Mouse (Mus musculus): ENCODE measurements around the gene Slc22a5. TPM values are rescaled to one million over a fixed set of nuclear protein-coding genes. Genes with fewer than 3 reads are reported as not detected.

The Slc22a5 gene
- polyA plus RNA-seq, 1 experiment from 2014 or later: 2.6 TPM

- H3K9ac ChIP-seq (ENCODE audit: low read depth, low read length): no peak overlapping the region
- H3K36me3 ChIP-seq (ENCODE audit: control insufficient read depth, insufficient read depth): no peaks in the 10 kb centered on the region
- no peaks in the 10 kb centered on the region for H3K9me3 ChIP-seq (replicated peaks; ENCODE audit: control insufficient read depth, low read length)
- no peak overlapping the region for H3K27ac ChIP-seq (ENCODE audit: low read length)
- H3K27me3 ChIP-seq (ENCODE audit: control insufficient read depth, insufficient read depth, low read depth, low read length): no peaks in the 10 kb centered on the region
- no peaks in the 10 kb centered on the region for H3K4me1 ChIP-seq (ENCODE audit: control insufficient read depth, low read depth, low read length)
- H3K4me2 ChIP-seq (ENCODE audit: low read depth, low read length): no peak overlapping the region
- no peak overlapping the region for H3K4me3 ChIP-seq (ENCODE audit: low read depth, low read length)
- no peak for ATAC-seq (ENCODE audit: low read depth)
- WGBS (ENCODE audit: insufficient replicate concordance): 77% methylated on average over 5 of the region's 5 CpGs
Observed at GRCm38 (mm10) chr11:53837731-53838130, 53.7 kb downstream of the Slc22a5 start.

GRCm38 (mm10) chr11:53835379-53836010 lies 56.0 kb downstream of the Slc22a5 start:
- no peak for ATAC-seq (ENCODE audit: low read depth)

GRCm38 (mm10) chr11:53825409-53825808 lies 66.1 kb downstream of the Slc22a5 start:
- Histone ChIP-seq H3K9me3 (replicated peaks; ENCODE audit: control insufficient read depth, low read length) (peaks cover 3% of the 10 kb centered on the region), H3K4me3 (ENCODE audit: low read depth, low read length) (no peak overlapping the region), H3K4me2 (ENCODE audit: low read depth, low read length) (no peak overlapping the region), H3K36me3 (ENCODE audit: control insufficient read depth, insufficient read depth) (no peaks in the 10 kb centered on the region), H3K4me1 (ENCODE audit: control insufficient read depth, low read depth, low read length) (no peaks in the 10 kb centered on the region), H3K27me3 (ENCODE audit: control insufficient read depth, insufficient read depth, low read depth, low read length) (no peaks in the 10 kb centered on the region), H3K9ac (ENCODE audit: low read depth, low read length) (no peak overlapping the region), H3K27ac (ENCODE audit: low read length) (no peak overlapping the region)
- ATAC-seq (ENCODE audit: low read depth): no peak
- 42% methylated on average over 4 of the region's 4 CpGs for WGBS (ENCODE audit: insufficient replicate concordance)

More at GRCm38 (mm10) chr11:53835379-53836010, 56.0 kb downstream of the Slc22a5 start:
- no peak overlapping the region for H3K4me2 ChIP-seq (ENCODE audit: low read depth, low read length)
- no peaks in the 10 kb centered on the region for H3K4me1 ChIP-seq (ENCODE audit: control insufficient read depth, low read depth, low read length)
- no peaks in the 10 kb centered on the region for H3K36me3 ChIP-seq (ENCODE audit: control insufficient read depth, insufficient read depth)
- no peaks in the 10 kb centered on the region for H3K27me3 ChIP-seq (ENCODE audit: control insufficient read depth, insufficient read depth, low read depth, low read length)
- H3K4me3 ChIP-seq (ENCODE audit: low read depth, low read length): no peak overlapping the region
- no peaks in the 10 kb centered on the region for H3K9me3 ChIP-seq (replicated peaks; ENCODE audit: control insufficient read depth, low read length)
- H3K27ac ChIP-seq (ENCODE audit: low read length): no peak overlapping the region
- WGBS (ENCODE audit: insufficient replicate concordance): 18% methylated on average over 4 of the region's 4 CpGs
- H3K9ac ChIP-seq (ENCODE audit: low read depth, low read length): no peak overlapping the region

GRCm38 (mm10) chr11:53821945-53822338 lies 69.5 kb downstream of the Slc22a5 start:
- Histone ChIP-seq H3K4me2 (ENCODE audit: low read depth, low read length) (no peak overlapping the region), H3K4me1 (ENCODE audit: control insufficient read depth, low read depth, low read length) (no peaks in the 10 kb centered on the region), H3K4me3 (ENCODE audit: low read depth, low read length) (no peak overlapping the region), H3K36me3 (ENCODE audit: control insufficient read depth, insufficient read depth) (no peaks in the 10 kb centered on the region), H3K27me3 (ENCODE audit: control insufficient read depth, insufficient read depth, low read depth, low read length) (no peaks in the 10 kb centered on the region), H3K9ac (ENCODE audit: low read depth, low read length) (no peak overlapping the region), H3K27ac (ENCODE audit: low read length) (no peak overlapping the region), H3K9me3 (replicated peaks; ENCODE audit: control insufficient read depth, low read length) (no peaks in the 10 kb centered on the region)
- 68% methylated on average over 3 of the region's 3 CpGs for WGBS (ENCODE audit: insufficient replicate concordance)
- no peak for ATAC-seq (ENCODE audit: low read depth)

DNA sequence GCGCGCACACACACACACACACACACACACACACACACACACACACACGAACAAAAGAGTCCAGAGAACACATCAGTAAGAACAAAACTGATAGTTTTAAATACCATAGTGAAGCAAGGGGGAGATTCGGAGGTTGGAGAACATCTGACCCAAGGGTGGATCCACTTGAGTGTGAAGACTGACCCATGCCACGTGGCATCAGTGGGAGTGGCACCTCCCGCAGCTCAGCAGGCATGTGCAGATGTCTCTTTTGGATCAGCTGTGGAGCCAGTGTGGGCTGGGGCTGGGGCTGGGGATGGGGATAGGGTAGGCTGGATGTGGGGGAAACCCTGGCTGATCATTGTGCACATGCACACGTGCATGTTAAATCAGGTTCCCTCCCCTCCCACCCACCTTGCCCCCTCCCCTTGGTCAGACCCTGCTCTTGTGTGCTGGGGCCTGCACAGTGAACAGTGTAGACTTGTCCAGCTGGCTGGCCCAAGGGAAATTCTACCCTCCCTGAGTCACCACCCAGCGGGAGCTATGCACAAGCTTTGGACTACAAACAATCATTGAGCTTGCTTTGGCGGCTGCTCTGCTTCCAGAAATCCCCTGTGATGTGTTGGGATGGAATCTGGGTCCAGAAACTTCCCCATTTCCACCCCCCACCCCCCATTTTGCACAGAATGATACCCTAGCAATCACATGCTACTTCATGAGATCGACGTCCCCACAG lies 70.1 kb downstream of the Slc22a5 start:
- H3K9me3 ChIP-seq (replicated peaks; ENCODE audit: control insufficient read depth, low read length): no peaks in the 10 kb centered on the region
- no peaks in the 10 kb centered on the region for H3K4me1 ChIP-seq (ENCODE audit: control insufficient read depth, low read depth, low read length)
- no peaks in the 10 kb centered on the region for H3K36me3 ChIP-seq (ENCODE audit: control insufficient read depth, insufficient read depth)
- H3K4me3 ChIP-seq (ENCODE audit: low read depth, low read length): no peak overlapping the region
- H3K4me2 ChIP-seq (ENCODE audit: low read depth, low read length): no peak overlapping the region
- H3K27ac ChIP-seq (ENCODE audit: low read length): no peak overlapping the region
- no peak overlapping the region for H3K9ac ChIP-seq (ENCODE audit: low read depth, low read length)
- ATAC-seq (ENCODE audit: low read depth): no peak
- 61% methylated on average over 11 of the region's 11 CpGs for WGBS (ENCODE audit: insufficient replicate concordance)
- H3K27me3 ChIP-seq (ENCODE audit: control insufficient read depth, insufficient read depth, low read depth, low read length): no peaks in the 10 kb centered on the region

GRCm38 (mm10) chr11:53820516-53821170 lies 70.8 kb downstream of the Slc22a5 start:
- Histone ChIP-seq H3K4me3 (ENCODE audit: low read depth, low read length) (no peak overlapping the region), H3K36me3 (ENCODE audit: control insufficient read depth, insufficient read depth) (no peaks in the 10 kb centered on the region), H3K9ac (ENCODE audit: low read depth, low read length) (no peak overlapping the region), H3K9me3 (replicated peaks; ENCODE audit: control insufficient read depth, low read length) (no peaks in the 10 kb centered on the region), H3K27ac (ENCODE audit: low read length) (no peak overlapping the region), H3K27me3 (ENCODE audit: control insufficient read depth, insufficient read depth, low read depth, low read length) (no peaks in the 10 kb centered on the region), H3K4me2 (ENCODE audit: low read depth, low read length) (no peak overlapping the region), H3K4me1 (ENCODE audit: control insufficient read depth, low read depth, low read length) (no peaks in the 10 kb centered on the region)
- 46% methylated on average over 13 of the region's 13 CpGs for WGBS (ENCODE audit: insufficient replicate concordance)
- no peak for ATAC-seq (ENCODE audit: low read depth)

- Histone ChIP-seq H3K36me3 (ENCODE audit: control insufficient read depth, insufficient read depth) (no peaks in the 10 kb centered on the region), H3K27ac (ENCODE audit: low read length) (no peak overlapping the region), H3K4me3 (ENCODE audit: low read depth, low read length) (no peak overlapping the region), H3K4me2 (ENCODE audit: low read depth, low read length) (no peak overlapping the region), H3K4me1 (ENCODE audit: control insufficient read depth, low read depth, low read length) (no peaks in the 10 kb centered on the region), H3K9ac (ENCODE audit: low read depth, low read length) (no peak overlapping the region), H3K9me3 (replicated peaks; ENCODE audit: control insufficient read depth, low read length) (no peaks in the 10 kb centered on the region), H3K27me3 (ENCODE audit: control insufficient read depth, insufficient read depth, low read depth, low read length) (no peaks in the 10 kb centered on the region)
- no peak for ATAC-seq (ENCODE audit: low read depth)
- 78% methylated on average over 6 of the region's 6 CpGs for WGBS (ENCODE audit: insufficient replicate concordance)
Observed at GRCm38 (mm10) chr11:53819511-53819910, 71.9 kb downstream of the Slc22a5 start.

DNA sequence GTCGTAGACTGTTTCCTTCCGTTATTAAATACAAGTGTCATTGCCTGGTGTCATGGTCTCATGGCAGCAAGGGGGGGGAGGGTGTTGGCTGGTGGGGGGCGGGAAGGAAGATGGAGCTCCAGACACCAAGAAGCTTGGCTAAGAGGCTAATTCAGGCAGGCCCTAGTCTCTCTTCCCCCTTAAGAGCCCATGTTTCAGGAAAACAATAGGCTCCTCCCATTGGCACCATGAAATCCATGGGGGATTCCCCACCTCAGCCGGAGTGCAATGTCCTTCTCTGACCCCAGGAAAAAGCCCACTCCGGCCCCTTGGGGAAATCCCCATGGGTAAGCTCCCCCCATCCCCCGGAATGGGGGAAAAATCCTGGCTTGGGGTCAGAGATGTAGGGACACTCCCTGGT lies 72.7 kb downstream of the Slc22a5 start:
- no peak overlapping the region for H3K9ac ChIP-seq (ENCODE audit: low read depth, low read length)
- H3K27me3 ChIP-seq (ENCODE audit: control insufficient read depth, insufficient read depth, low read depth, low read length): no peaks in the 10 kb centered on the region
- no peak overlapping the region for H3K4me2 ChIP-seq (ENCODE audit: low read depth, low read length)
- no peaks in the 10 kb centered on the region for H3K36me3 ChIP-seq (ENCODE audit: control insufficient read depth, insufficient read depth)
- H3K27ac ChIP-seq (ENCODE audit: low read length): no peak overlapping the region
- H3K4me3 ChIP-seq (ENCODE audit: low read depth, low read length): no peak overlapping the region
- 34% methylated on average over 6 of the region's 6 CpGs for WGBS (ENCODE audit: insufficient replicate concordance)
- H3K9me3 ChIP-seq (replicated peaks; ENCODE audit: control insufficient read depth, low read length): no peaks in the 10 kb centered on the region
- ATAC-seq (ENCODE audit: low read depth): no peak
- H3K4me1 ChIP-seq (ENCODE audit: control insufficient read depth, low read depth, low read length): no peaks in the 10 kb centered on the region

DNA sequence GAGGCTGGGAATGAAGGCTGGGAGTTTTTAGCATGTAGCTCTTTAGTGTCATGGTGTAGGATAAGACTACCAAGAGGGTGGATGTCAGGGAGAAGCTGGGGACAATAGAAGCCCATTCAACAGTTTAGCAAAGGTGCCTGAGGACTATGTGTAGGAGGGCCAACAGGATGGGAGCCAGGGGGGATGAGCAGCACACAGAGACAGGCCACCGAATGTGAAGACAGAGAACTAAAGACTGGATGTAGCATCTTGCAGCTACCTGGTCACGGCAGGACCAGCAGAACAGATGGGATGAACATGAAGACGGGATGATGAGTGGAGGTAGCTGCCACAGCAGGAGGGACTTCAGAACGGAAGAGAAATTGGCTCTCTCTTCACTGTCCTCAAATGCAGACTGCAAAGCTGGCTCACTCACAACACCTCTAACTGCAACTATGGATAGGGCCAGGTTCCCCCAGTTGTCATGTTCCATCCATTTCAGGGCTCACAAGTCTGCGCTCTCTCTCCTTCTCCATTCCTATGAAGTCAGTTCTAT lies 74.6 kb downstream of the Slc22a5 start:
- Histone ChIP-seq H3K9ac (ENCODE audit: low read depth, low read length) (no peak overlapping the region), H3K4me1 (ENCODE audit: control insufficient read depth, low read depth, low read length) (no peaks in the 10 kb centered on the region), H3K36me3 (ENCODE audit: control insufficient read depth, insufficient read depth) (no peaks in the 10 kb centered on the region), H3K4me3 (ENCODE audit: low read depth, low read length) (no peak overlapping the region), H3K27ac (ENCODE audit: low read length) (no peak overlapping the region), H3K27me3 (ENCODE audit: control insufficient read depth, insufficient read depth, low read depth, low read length) (no peaks in the 10 kb centered on the region), H3K4me2 (ENCODE audit: low read depth, low read length) (no peak overlapping the region), H3K9me3 (replicated peaks; ENCODE audit: control insufficient read depth, low read length) (no peaks in the 10 kb centered on the region)
- 75% methylated on average over 5 of the region's 5 CpGs for WGBS (ENCODE audit: insufficient replicate concordance)
- no peak for ATAC-seq (ENCODE audit: low read depth)

Data from liver, embryonic 16.5 days (tissue).